Mouse (Mus musculus): ENCODE data around the gene Plk3. TPM values are rescaled to one million over a fixed set of nuclear protein-coding genes. Genes with fewer than 3 reads are reported as not detected.

Gene Plk3
- total RNA-seq, 1 experiment from 2014 or later: 2.9 TPM

DNA sequence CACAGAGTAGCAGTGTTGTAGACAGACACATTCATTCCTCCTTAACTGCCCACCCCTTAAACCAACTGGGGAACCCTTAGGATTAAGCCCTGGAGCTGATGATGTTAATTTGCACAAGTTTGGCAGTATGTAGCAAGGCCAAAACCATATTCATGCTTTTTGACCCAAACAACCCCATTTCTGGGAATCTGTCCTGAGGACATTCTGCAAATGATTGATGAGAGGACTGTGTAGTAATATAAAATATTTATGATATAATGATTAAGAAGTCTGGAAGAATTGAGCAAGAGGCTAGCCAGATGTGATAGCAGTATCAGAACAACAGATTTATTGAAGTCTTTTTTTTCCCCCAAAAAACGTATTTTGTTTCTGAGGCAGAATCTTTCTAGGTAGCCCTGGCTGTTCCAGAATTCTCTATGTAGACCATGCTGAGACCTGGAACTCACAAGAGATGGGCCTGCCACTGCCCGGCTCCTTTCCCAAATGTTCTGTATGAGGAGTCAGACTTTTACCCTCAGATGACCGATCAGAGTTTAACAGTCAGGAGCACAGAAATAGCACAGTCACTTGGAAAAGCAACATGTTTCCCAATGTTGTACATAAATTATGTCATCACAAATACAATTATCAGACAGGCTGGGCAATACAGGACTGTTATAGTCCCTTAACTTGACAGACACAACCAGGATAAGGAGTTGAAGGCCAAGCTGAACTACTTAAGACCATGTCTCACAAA is 39.0 kb downstream of the Plk3 start:
- no peak for ATAC-seq (replicated peaks; ENCODE audit: low read depth, poor library complexity, severe bottlenecking)

DNA sequence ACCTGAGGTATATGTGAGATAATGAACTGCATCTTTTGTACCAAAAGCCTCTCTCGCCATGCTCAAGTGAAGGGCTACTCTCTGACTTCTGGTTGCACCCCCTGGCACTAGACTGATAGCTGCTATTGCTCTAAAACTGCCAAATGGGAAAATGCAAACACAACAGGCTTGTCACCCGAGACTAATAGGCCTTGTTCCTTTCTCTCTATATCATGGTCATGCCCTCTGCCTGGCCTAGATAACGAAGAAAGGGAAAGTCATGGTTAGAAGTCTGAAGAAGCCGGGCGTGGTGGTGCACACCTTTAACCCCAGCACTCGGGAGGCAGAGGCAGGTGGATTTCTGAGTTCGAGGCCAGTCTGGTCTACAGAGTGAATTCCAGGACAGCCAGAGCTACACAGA is 43.2 kb downstream of the Plk3 start:
- 0 out of 2 replicates have a peak, but pooled peaks have one; percentile 15 for ATAC-seq (replicated peaks; ENCODE audit: low read depth, poor library complexity, severe bottlenecking)

- no peak for ATAC-seq (replicated peaks; ENCODE audit: low read depth, poor library complexity, severe bottlenecking)
Observed at GRCm38 (mm10) chr4:117087948-117088640, 45.7 kb downstream of the Plk3 start.

Other genes with a start within 250 kb of the Plk3 start
- gene Urod, start 139.6 kb downstream of the Plk3 start, total RNA-seq (2017): 69.2 and 87.5 TPM in 2 replicates
- gene Hectd3, start 138.6 kb downstream of the Plk3 start, total RNA-seq (2017): 11.0 and 13.2 TPM in 2 replicates
- gene Eif2b3, start 114.6 kb downstream of the Plk3 start, total RNA-seq (2017): 41.6 and 48.6 TPM in 2 replicates
- not detected in 2 replicates for gene Ptch2, start 37.9 kb downstream of the Plk3 start, total RNA-seq (2017)
- gene Btbd19, start 8.2 kb downstream of the Plk3 start, total RNA-seq (2017): 6.7 and 7.8 TPM in 2 replicates
- gene Tctex1d4, start 7.2 kb downstream of the Plk3 start, total RNA-seq (2017): not detected in 2 replicates
- 1,886 and 2,148 TPM in 2 replicates for gene Rps8, start 22.3 kb upstream of the Plk3 start, total RNA-seq (2017)
- gene Kif2c, start 48.7 kb upstream of the Plk3 start, total RNA-seq (2017): 33.7 and 40.7 TPM in 2 replicates
- gene Tmem53, start 118.0 kb upstream of the Plk3 start, total RNA-seq (2017): not detected in 2 replicates
- gene Armh1, start 118.2 kb upstream of the Plk3 start, total RNA-seq (2017): not detected in 2 replicates